Mouse (Mus musculus): ENCODE measurements around the gene Lipn. TPM values are rescaled to one million over a fixed set of nuclear protein-coding genes. Genes with fewer than 3 reads are reported as not detected.

The Lipn gene
- polyA plus RNA-seq, 1 experiment from 2014 or later: 1.2 TPM

DNA sequence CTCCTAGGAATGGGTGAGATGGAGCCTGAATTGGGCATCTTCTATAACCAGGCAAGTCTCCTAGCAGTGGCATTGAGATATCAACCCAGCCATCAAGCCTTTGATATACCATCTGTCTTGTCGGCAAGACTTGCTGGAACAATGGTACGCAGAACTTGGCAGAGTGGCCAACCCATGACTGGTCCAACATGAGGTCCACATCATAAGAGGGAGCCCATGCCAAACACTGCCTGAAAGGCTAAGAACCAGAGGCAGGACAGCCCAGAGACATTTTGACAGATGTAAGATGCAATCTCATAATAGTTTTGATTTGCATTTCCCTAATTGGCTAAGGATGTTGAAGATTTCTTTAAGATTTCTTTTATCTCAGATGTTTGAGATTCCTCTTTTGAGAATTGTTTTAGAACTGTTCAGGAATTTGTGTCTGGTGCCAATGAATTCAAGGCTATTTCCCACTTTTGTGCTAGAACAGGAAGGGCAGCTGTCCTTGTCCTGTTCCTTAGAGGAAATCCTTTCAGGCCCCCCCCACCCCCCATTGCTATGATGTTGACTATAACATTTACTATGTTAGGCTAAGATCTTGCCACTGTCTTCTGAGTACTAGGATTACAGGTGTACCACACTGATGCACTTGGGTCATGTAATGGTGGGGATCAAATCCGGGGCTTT, 17.7 kb upstream of the Lipn start:
- Histone ChIP-seq H3K4me2 (replicated peaks; ENCODE audit: low read depth) (no peak overlapping the region), H3K9me3 (ENCODE audit: control insufficient read depth, low read length) (no peaks in the 10 kb centered on the region), H3K4me1 (replicated peaks; ENCODE audit: control insufficient read depth, insufficient read depth) (no peaks in the 10 kb centered on the region), H3K36me3 (ENCODE audit: control insufficient read depth, insufficient read depth, low read length) (no peaks in the 10 kb centered on the region), H3K27me3 (ENCODE audit: control insufficient read depth, insufficient read depth, low read length) (no peaks in the 10 kb centered on the region), H3K4me3 (ENCODE audit: low read depth, low read length) (no peak overlapping the region), H3K9ac (ENCODE audit: low read length) (no peak overlapping the region), H3K27ac (replicated peaks) (no peak overlapping the region)
- TF ChIP-seq EP300 (optimal IDR thresholded peaks at IDR 0.05): no peak
- TF ChIP-seq CTCF (IDR thresholded peaks at IDR 0.05; ENCODE audit: low read depth): no peak
- ATAC-seq (ENCODE audit: low FRiP score, low TSS enrichment) (no peak), DNase-seq (ENCODE audit: low spot score) (no peak)
- WGBS: 84% methylated on average over 3 of the region's 3 CpGs

DNA sequence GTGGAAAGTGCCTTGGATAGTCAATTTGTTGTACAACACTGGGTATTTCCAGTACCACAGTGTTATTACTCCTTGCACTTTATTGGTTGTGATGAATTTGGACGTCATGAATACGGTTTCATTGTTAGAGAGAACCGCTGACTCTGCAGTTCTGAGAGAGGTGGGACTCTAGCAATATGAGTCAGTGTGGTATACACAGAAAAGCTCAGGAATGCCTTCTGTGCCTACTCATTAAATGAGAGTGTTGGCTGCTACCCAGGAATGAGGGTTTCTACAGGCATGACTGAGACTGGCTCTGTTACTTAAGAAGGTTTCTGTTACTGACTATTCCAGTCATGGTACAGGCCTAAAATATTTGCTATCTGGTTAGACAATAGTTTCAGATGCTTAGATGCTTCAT, 15.7 kb upstream of the Lipn start:
- H3K9ac ChIP-seq (ENCODE audit: low read length): no peak overlapping the region
- no peaks in the 10 kb centered on the region for H3K36me3 ChIP-seq (ENCODE audit: control insufficient read depth, insufficient read depth, low read length)
- DNase-seq (ENCODE audit: low spot score) (no peak), ATAC-seq (ENCODE audit: low FRiP score, low TSS enrichment) (peak; percentile 64; the same call in 1 of the 2 replicates)
- H3K27me3 ChIP-seq (ENCODE audit: control insufficient read depth, insufficient read depth, low read length): no peaks in the 10 kb centered on the region
- no peak overlapping the region for H3K4me3 ChIP-seq (ENCODE audit: low read depth, low read length)
- no peak overlapping the region for H3K4me2 ChIP-seq (replicated peaks; ENCODE audit: low read depth)
- no peak overlapping the region for H3K27ac ChIP-seq (replicated peaks)
- TF ChIP-seq CTCF (IDR thresholded peaks at IDR 0.05; ENCODE audit: low read depth) (no peak), EP300 (optimal IDR thresholded peaks at IDR 0.05) (no peak)
- H3K9me3 ChIP-seq (ENCODE audit: control insufficient read depth, low read length): no peaks in the 10 kb centered on the region
- 59% methylated on average over 3 of the region's 3 CpGs for WGBS
- no peaks in the 10 kb centered on the region for H3K4me1 ChIP-seq (replicated peaks; ENCODE audit: control insufficient read depth, insufficient read depth)

DNA sequence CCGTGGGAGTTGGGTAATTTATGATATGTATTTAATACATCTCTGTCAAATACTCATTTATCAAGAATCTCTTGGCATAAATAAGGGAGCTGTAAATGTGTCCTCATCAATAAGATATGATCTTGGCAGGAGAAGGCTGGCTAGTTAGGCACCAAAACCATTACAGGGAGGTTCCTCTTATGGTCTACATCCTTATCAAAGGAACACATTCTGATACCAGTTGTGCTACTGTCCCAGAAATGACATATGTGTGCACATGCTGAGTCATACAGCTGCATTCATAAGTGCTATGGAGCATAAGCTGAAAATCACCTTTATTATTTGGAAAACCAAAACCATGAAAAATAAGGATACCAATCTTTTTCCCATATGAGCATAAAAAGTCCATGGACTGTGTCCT, 3.6 kb upstream of the Lipn start:
- no peak overlapping the region for H3K27ac ChIP-seq (replicated peaks)
- TF ChIP-seq EP300 (optimal IDR thresholded peaks at IDR 0.05): no peak
- TF ChIP-seq CTCF (IDR thresholded peaks at IDR 0.05; ENCODE audit: low read depth): no peak
- no peak overlapping the region for H3K4me3 ChIP-seq (ENCODE audit: low read depth, low read length)
- H3K4me1 ChIP-seq (replicated peaks; ENCODE audit: control insufficient read depth, insufficient read depth): 0 out of 2 replicates have a peak, but pooled peaks cover 2% of the 10 kb centered on the region
- no peaks in the 10 kb centered on the region for H3K9me3 ChIP-seq (ENCODE audit: control insufficient read depth, low read length)
- no peak for DNase-seq (ENCODE audit: low spot score)
- H3K36me3 ChIP-seq (ENCODE audit: control insufficient read depth, insufficient read depth, low read length): no peaks in the 10 kb centered on the region
- no peak overlapping the region for H3K9ac ChIP-seq (ENCODE audit: low read length)
- 50% methylated on average over 1 of the region's 1 CpGs for WGBS
- H3K27me3 ChIP-seq (ENCODE audit: control insufficient read depth, insufficient read depth, low read length): no peaks in the 10 kb centered on the region
- H3K4me2 ChIP-seq (replicated peaks; ENCODE audit: low read depth): no peak overlapping the region
- no peak for ATAC-seq (ENCODE audit: low FRiP score, low TSS enrichment)

DNA sequence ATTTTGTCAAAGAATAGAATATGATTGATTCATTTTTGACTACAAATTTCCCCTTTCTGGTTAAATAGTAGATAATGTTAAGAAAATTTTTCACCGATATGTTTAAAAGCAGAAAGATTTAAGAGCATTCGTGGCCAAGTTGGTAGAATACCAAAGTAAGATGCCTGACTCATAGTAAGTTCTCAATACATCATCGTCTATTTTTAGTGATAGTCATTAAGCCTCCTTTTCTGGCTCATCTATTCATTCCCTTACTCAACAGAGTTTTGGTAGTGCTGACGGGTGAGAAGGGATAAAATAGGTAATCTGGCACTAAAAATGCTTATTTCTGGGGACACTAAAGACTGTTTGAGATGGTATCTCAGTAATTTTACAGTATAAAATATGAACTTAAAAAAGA, 3.1 kb upstream of the Lipn start:
- TF ChIP-seq EP300 (optimal IDR thresholded peaks at IDR 0.05) (no peak), CTCF (IDR thresholded peaks at IDR 0.05; ENCODE audit: low read depth) (no peak)
- WGBS: 61% methylated on average over 4 of the region's 4 CpGs
- Histone ChIP-seq H3K4me1 (replicated peaks; ENCODE audit: control insufficient read depth, insufficient read depth) (0 out of 2 replicates have a peak, but pooled peaks cover 2% of the 10 kb centered on the region), H3K4me3 (ENCODE audit: low read depth, low read length) (no peak overlapping the region), H3K27ac (replicated peaks) (no peak overlapping the region), H3K9ac (ENCODE audit: low read length) (no peak overlapping the region), H3K36me3 (ENCODE audit: control insufficient read depth, insufficient read depth, low read length) (no peaks in the 10 kb centered on the region), H3K4me2 (replicated peaks; ENCODE audit: low read depth) (no peak overlapping the region), H3K9me3 (ENCODE audit: control insufficient read depth, low read length) (no peaks in the 10 kb centered on the region), H3K27me3 (ENCODE audit: control insufficient read depth, insufficient read depth, low read length) (no peaks in the 10 kb centered on the region)
- ATAC-seq (ENCODE audit: low FRiP score, low TSS enrichment): no peak
- DNase-seq (ENCODE audit: low spot score): no peak

DNA sequence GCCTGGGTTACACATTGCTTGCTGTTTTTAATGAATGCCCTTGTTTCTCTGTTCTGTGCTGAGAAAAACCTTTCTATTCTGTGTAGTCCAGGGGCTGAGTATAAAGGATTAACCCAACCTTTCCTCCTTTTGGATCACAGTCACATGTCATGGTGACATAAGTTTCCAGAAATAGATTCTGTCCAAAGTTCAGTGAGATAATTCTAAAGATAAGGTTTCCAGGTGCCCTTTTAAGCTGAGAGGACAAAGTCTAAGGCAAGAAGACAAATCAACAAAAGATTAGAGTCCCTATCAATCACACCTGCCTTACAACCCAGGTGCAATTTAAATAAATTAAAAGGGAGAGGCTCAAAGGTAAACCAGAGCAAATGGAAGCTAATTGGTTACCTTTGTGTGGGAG, 7.1 kb downstream of the Lipn start:
- H3K4me2 ChIP-seq (replicated peaks; ENCODE audit: low read depth): no peak overlapping the region
- H3K9me3 ChIP-seq (ENCODE audit: control insufficient read depth, low read length): no peaks in the 10 kb centered on the region
- DNase-seq (ENCODE audit: low spot score) (peak; percentile 17), ATAC-seq (ENCODE audit: low FRiP score, low TSS enrichment) (peak; percentile 96)
- no peaks in the 10 kb centered on the region for H3K4me1 ChIP-seq (replicated peaks; ENCODE audit: control insufficient read depth, insufficient read depth)
- H3K36me3 ChIP-seq (ENCODE audit: control insufficient read depth, insufficient read depth, low read length): no peaks in the 10 kb centered on the region
- H3K27me3 ChIP-seq (ENCODE audit: control insufficient read depth, insufficient read depth, low read length): no peaks in the 10 kb centered on the region
- TF ChIP-seq EP300 (optimal IDR thresholded peaks at IDR 0.05) (no peak), CTCF (IDR thresholded peaks at IDR 0.05; ENCODE audit: low read depth) (no peak)
- no peak overlapping the region for H3K9ac ChIP-seq (ENCODE audit: low read length)
- H3K4me3 ChIP-seq (ENCODE audit: low read depth, low read length): no peak overlapping the region
- no peak overlapping the region for H3K27ac ChIP-seq (replicated peaks)

DNA sequence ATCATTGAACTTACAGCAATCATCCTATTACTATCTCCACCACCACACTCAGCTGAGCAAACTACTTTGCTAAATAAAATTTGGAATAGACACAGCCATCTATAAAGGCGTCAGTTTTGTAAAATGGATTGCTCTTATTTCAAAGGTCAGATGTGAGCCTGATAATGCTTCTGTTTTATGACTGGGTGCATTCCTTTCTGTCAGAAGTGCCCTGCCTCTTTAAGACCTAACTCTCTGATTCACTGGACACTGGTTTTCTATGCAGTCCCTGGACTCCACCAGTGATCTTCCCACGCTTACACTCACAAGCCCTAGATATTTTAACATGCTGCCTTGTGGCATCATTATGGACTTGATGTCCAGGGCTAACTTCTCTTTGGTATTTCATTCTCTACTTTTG, 11.0 kb downstream of the Lipn start:
- no peak for TF ChIP-seq EP300 (optimal IDR thresholded peaks at IDR 0.05)
- no peak for TF ChIP-seq CTCF (IDR thresholded peaks at IDR 0.05; ENCODE audit: low read depth)
- H3K4me1 ChIP-seq (replicated peaks; ENCODE audit: control insufficient read depth, insufficient read depth): no peaks in the 10 kb centered on the region
- 59% methylated on average over 2 of the region's 2 CpGs for WGBS
- no peak overlapping the region for H3K4me3 ChIP-seq (ENCODE audit: low read depth, low read length)
- DNase-seq (ENCODE audit: low spot score) (no peak), ATAC-seq (ENCODE audit: low FRiP score, low TSS enrichment) (no peak)
- no peaks in the 10 kb centered on the region for H3K36me3 ChIP-seq (ENCODE audit: control insufficient read depth, insufficient read depth, low read length)
- H3K27me3 ChIP-seq (ENCODE audit: control insufficient read depth, insufficient read depth, low read length): no peaks in the 10 kb centered on the region
- no peaks in the 10 kb centered on the region for H3K9me3 ChIP-seq (ENCODE audit: control insufficient read depth, low read length)
- no peak overlapping the region for H3K27ac ChIP-seq (replicated peaks)
- no peak overlapping the region for H3K9ac ChIP-seq (ENCODE audit: low read length)
- no peak overlapping the region for H3K4me2 ChIP-seq (replicated peaks; ENCODE audit: low read depth)
